Mouse (Mus musculus): ENCODE results near the gene Gabra5.

GRCm38 (mm10) chr7:57532676-57533075 is 22.8 kb upstream of the Gabra5 start:
- TF ChIP-seq POLR2A (IDR thresholded peaks at IDR 0.05; ENCODE audit: low read depth, low read length) (no peak), CTCF (IDR thresholded peaks at IDR 0.05; ENCODE audit: extremely low read depth, insufficient read depth, insufficient read length, insufficient replicate concordance) (no peak)
